ENCODE assay signal across 27 mouse cellular contexts in the genomic region with DNA sequence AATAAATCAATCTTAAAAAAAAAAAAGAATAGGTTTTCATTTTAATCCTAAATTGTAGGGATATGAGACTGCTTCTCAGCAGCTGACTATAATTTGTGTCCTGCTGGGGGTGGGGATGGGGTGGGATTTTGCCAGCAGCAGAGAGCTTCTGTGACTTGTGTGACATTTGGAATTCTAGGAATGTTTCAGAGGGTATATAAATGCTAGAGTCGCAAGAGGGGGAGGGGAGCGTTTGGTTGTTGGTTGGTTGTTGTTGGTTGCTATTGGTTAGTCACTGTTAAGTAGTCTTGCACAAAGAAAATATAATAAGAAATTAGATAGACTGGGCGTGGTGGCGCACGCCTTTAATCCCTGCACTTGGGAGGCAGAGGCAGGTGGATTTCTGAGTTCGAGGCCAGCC. TPM values are rescaled to one million over a fixed set of nuclear protein-coding genes. Genes with fewer than 3 reads are reported as not detected.
DNase-seq lines count a peak whose midpoint lies in the region; ATAC-seq and TF ChIP-seq lines count a peak whose summit lies in the region.
"Had no signal": no experiment of that assay in that cellular context is flagged by ENCODE, and none has a peak within 500 bp of the region (broad histone marks: within the 10 kb centered on the region; RNA-seq: fewer than 3 reads in every experiment).

No protein-coding gene starts in this region.

- no peak overlapping the region for H3K9ac ChIP-seq in kidney, postnatal 0 days (ENCODE audit: low read depth, low read length)
- no peak overlapping the region for H3K9ac ChIP-seq in kidney, embryonic 14.5 days (ENCODE audit: low read depth, low read length)
- H3K9ac ChIP-seq: forebrain, embryonic 13.5 days; heart, embryonic 13.5 days; hindbrain, embryonic 14.5 days had no signal

- no peak overlapping the region for H3K27ac ChIP-seq in kidney, postnatal 0 days
- H3K27ac ChIP-seq in kidney, adult 2 months (ENCODE audit: insufficient read depth, low read depth, low read length) = no peak overlapping the region
- no peak overlapping the region for H3K27ac ChIP-seq in kidney, embryonic 14.5 days (ENCODE audit: low read depth, low read length)
- H3K27ac ChIP-seq: forebrain, embryonic 10.5 days; forebrain, embryonic 13.5 days; heart, adult 2 months; heart, embryonic 10.5 days; heart, embryonic 13.5 days; hindbrain, embryonic 14.5 days; hindbrain, postnatal 0 days had no signal

- 87% methylated on average over 6 of the region's 6 CpGs for WGBS in kidney, postnatal 0 days
- 76% methylated on average over 6 of the region's 6 CpGs for WGBS in kidney, adult 2 months
- 79% methylated on average over 6 of the region's 6 CpGs for WGBS in kidney, embryonic 14.5 days

- no peaks in the 10 kb centered on the region for H3K27me3 ChIP-seq in kidney, postnatal 0 days (ENCODE audit: insufficient read depth, low read length)
- H3K27me3 ChIP-seq in kidney, adult 2 months (replicated peaks; ENCODE audit: control insufficient read depth, insufficient read depth, low read length) = no peaks in the 10 kb centered on the region
- H3K27me3 ChIP-seq in kidney, embryonic 14.5 days (ENCODE audit: control insufficient read depth, insufficient read depth, low read length) = no peaks in the 10 kb centered on the region
- H3K27me3 ChIP-seq: forebrain, embryonic 13.5 days; heart, embryonic 13.5 days had no signal

- no peak overlapping the region for H3K4me2 ChIP-seq in kidney, postnatal 0 days (ENCODE audit: low read length)
- H3K4me2 ChIP-seq in kidney, embryonic 14.5 days (replicated peaks; ENCODE audit: low read depth, low read length) = no peak overlapping the region
- H3K4me2 ChIP-seq: forebrain, embryonic 13.5 days; heart, embryonic 13.5 days; hindbrain, embryonic 14.5 days had no signal

- H3K36me3 ChIP-seq in kidney, postnatal 0 days (ENCODE audit: insufficient read depth, low read length) = no peaks in the 10 kb centered on the region
- H3K36me3 ChIP-seq in kidney, adult 2 months (ENCODE audit: control insufficient read depth, insufficient read depth, low read length) = no peaks in the 10 kb centered on the region
- no peaks in the 10 kb centered on the region for H3K36me3 ChIP-seq in kidney, embryonic 14.5 days (ENCODE audit: control insufficient read depth, insufficient read depth, low read length)
- H3K36me3 ChIP-seq: forebrain, embryonic 10.5 days; heart, embryonic 10.5 days; heart, embryonic 13.5 days had no signal

- no peak for ATAC-seq in kidney, postnatal 0 days (replicated peaks; ENCODE audit: low FRiP score, low read depth)
- ATAC-seq in kidney, embryonic 14.5 days (ENCODE audit: low FRiP score, low TSS enrichment) = no peak
- ATAC-seq: CD4-positive, CD25-positive, alpha-beta regulatory T cell, adult 4 months; forebrain, embryonic 13.5 days; forebrain, embryonic 16.5 days; hindbrain, postnatal 0 days; inflammation-experienced regulatory T-cells, adult 6 months had no signal

- TF ChIP-seq POLR2A in kidney, adult 2 months (IDR thresholded peaks at IDR 0.05; ENCODE audit: low read depth, low read length) = no peak

- no peak for TF ChIP-seq CTCF in kidney, postnatal 0 days (IDR thresholded peaks at IDR 0.05; ENCODE audit: low read depth)
- TF ChIP-seq CTCF in kidney, adult 2 months (conservative IDR thresholded peaks at IDR 0.05; ENCODE audit: insufficient read depth, insufficient read length, low read depth, low read length) = no peak

- no peak overlapping the region for H3K4me3 ChIP-seq in kidney, postnatal 0 days (replicated peaks; ENCODE audit: low read depth, low read length)
- H3K4me3 ChIP-seq in kidney, adult 2 months (ENCODE audit: insufficient read depth, low read depth, low read length) = no peak overlapping the region
- H3K4me3 ChIP-seq in kidney, embryonic 14.5 days (ENCODE audit: low read length) = no peak overlapping the region
- H3K4me3 ChIP-seq: forebrain, embryonic 10.5 days; forebrain, embryonic 13.5 days; heart, adult 2 months; heart, embryonic 10.5 days; heart, embryonic 13.5 days had no signal

- DNase-seq in kidney, postnatal 0 days (ENCODE audit: low spot score) = peak; percentile 68
- DNase-seq in kidney, adult 2 months = no peak
- DNase-seq in 3T3-L1 (ENCODE audit: low read depth, low spot score) = peak; percentile 29
- DNase-seq in Muller cell, postnatal 12 days (ENCODE audit: inconsistent ontology term) = peak; percentile 30
- peak; percentile 59 for DNase-seq in ZHBTc4 (ENCODE audit: low read depth, low spot score)
- no peak for DNase-seq in ovary, postnatal 14 days (ENCODE audit: low spot score)
- DNase-seq: adrenal gland, adult 2 months; adrenal gland, postnatal 14 days; cerebellum, adult 11 months; cerebellum, adult 2 months; cerebellum, adult 9-11 months; cerebellum, postnatal 25 days; gastrocnemius, postnatal 10 days; gastrocnemius, postnatal 36 days; heart, adult 2 months; heart, postnatal 14 days; heart, postnatal 4 days had no signal

- H3K9me3 ChIP-seq in kidney, postnatal 0 days (replicated peaks; ENCODE audit: low read length) = no peaks in the 10 kb centered on the region
- no peaks in the 10 kb centered on the region for H3K9me3 ChIP-seq in kidney, embryonic 14.5 days (ENCODE audit: control insufficient read depth, low read length)
- H3K9me3 ChIP-seq: forebrain, embryonic 10.5 days; forebrain, embryonic 13.5 days; heart, embryonic 10.5 days; heart, embryonic 13.5 days had no signal

- peaks cover 17% of the 10 kb centered on the region; the same call in 1 of the 2 replicates for H3K4me1 ChIP-seq in kidney, postnatal 0 days (replicated peaks; ENCODE audit: insufficient read depth, low read length)
- H3K4me1 ChIP-seq in kidney, adult 2 months (ENCODE audit: control insufficient read depth, insufficient read depth, low read length) = peaks cover 11% of the 10 kb centered on the region
- peaks cover 21% of the 10 kb centered on the region for H3K4me1 ChIP-seq in kidney, embryonic 14.5 days (ENCODE audit: control insufficient read depth, insufficient read depth, low read length)

RNA-seq across cellular contexts. Expression of gene Gtf2i, which starts 4.3 kb away (rescaled TPM):
- polyA plus RNA-seq in kidney, postnatal 0 days (2015; fragmentation: Nextera tagmentation; extraction: Ambion mirVana) = 145 and 157 TPM in 2 replicates
- polyA plus RNA-seq in kidney, adult 2 months (2012; rRNA removed) = 86.4 and 103 TPM in 2 replicates
- 131 and 196 TPM in 2 replicates for polyA plus RNA-seq in kidney, embryonic 14.5 days (2014; fragmentation: Nextera tagmentation; extraction: Ambion mirVana)

Comparison
In these comparisons a context has a peak if more than half of its experiments do, and no peak if none do; other contexts are left out.
1. DNase-seq: peak in kidney, postnatal 0 days (single experiment), 3T3-L1 (single experiment), Muller cell, postnatal 12 days (single experiment) and ZHBTc4 (single experiment); none in kidney, adult 2 months (single experiment) and ovary, postnatal 14 days (single experiment).